Mouse (Mus musculus) intestine, embryonic 16.5 days (tissue): ENCODE results near the gene Fbxo40. TPM values are rescaled to one million over a fixed set of nuclear protein-coding genes. Genes with fewer than 3 reads are reported as not detected.
A peak's percentile ranks its signal among the peaks of the same experiment; 100 is the strongest.

ENCODE experiments used
- ATAC-seq: fragments of 200-750 bp; cut with Nextera tagmentation; 2 replicates; pipeline ENCODE4 v1.8.0; 2017; ENCODE audit warnings: moderate TSS enrichment, moderate library complexity
- H3K27ac ChIP-seq: fragments of 300-500 bp; sonication (generic); 2 replicates; pipeline ENCODE4 v1.5.1; 2014; ENCODE audit warnings: mild to moderate bottlenecking, low read length
- H3K27me3 ChIP-seq: fragments of 300-500 bp; sonication (generic); replicated peaks from 2 replicates; pipeline ENCODE4 v1.6.1; 2014; ENCODE audit warnings: low read length, control low read depth, mixed read lengths; ENCODE audit not compliant: control insufficient read depth, insufficient read depth
- H3K36me3 ChIP-seq: fragments of 300-500 bp; sonication (generic); 2 replicates; pipeline ENCODE4 v1.6.1; 2014; ENCODE audit warnings: low read length, control low read depth; ENCODE audit not compliant: control insufficient read depth, insufficient read depth
- H3K4me1 ChIP-seq: fragments of 300-500 bp; sonication (generic); 2 replicates; pipeline ENCODE4 v1.6.1; 2014; ENCODE audit warnings: low read length, control low read depth, mixed read lengths; ENCODE audit not compliant: control insufficient read depth, insufficient read depth
- H3K4me2 ChIP-seq: fragments of 300-500 bp; sonication (generic); 2 replicates; pipeline ENCODE4 v1.6.1; 2014; ENCODE audit warnings: low read depth, low read length, control low read depth
- H3K4me3 ChIP-seq: fragments of 300-500 bp; sonication (generic); 2 replicates; pipeline ENCODE4 v1.5.1; 2014; ENCODE audit warnings: mild to moderate bottlenecking, low read length
- H3K9ac ChIP-seq: fragments of 300-500 bp; sonication (generic); 2 replicates; pipeline ENCODE4 v1.6.1; 2014; ENCODE audit warnings: low read depth, low read length
- H3K9me3 ChIP-seq: fragments of 300-500 bp; sonication (generic); 2 replicates; pipeline ENCODE4 v1.6.1; 2016; ENCODE audit warnings: low read length, control low read depth; ENCODE audit not compliant: control insufficient read depth
- WGBS: fragments of 180-500 bp; shearing (Covaris S2); extraction: QIAGEN DNeasy Blood & Tissue Kit; methylation state at CpG from one replicate; pipeline ENCODE4 v1.1.7; 2014; 5-methylcytosine and 5-hydroxymethylcytosine counted together
- polyA plus RNA-seq: library from polyadenylated mRNA; unstranded; fragments of >200 nt; fragmentation: Nextera tagmentation; extraction: Ambion mirVana; gene quantifications from 2 replicates; pipeline ENCODE4 v1.2.1, GENCODE M21; 2015

The Fbxo40 gene
- polyA plus RNA-seq, 1 experiment from 2014 or later = not detected

GRCm38 (mm10) chr16:36914195-36914594 lies 76.1 kb downstream of the Fbxo40 start:
- no peak overlapping the region for H3K9ac ChIP-seq
- peak; percentile 38; the same call in 1 of the 2 replicates for ATAC-seq
- H3K4me1 ChIP-seq = no peaks in the 10 kb centered on the region
- no peak overlapping the region for H3K4me2 ChIP-seq
- H3K27me3 ChIP-seq = no peaks in the 10 kb centered on the region
- 0 out of 2 replicates have a peak, but pooled peaks cover 4% of the 10 kb centered on the region for H3K36me3 ChIP-seq
- H3K4me3 ChIP-seq = no peak overlapping the region
- WGBS = 56% methylated on average over 5 of the region's 5 CpGs
- H3K27ac ChIP-seq = no peak overlapping the region
- no peaks in the 10 kb centered on the region for H3K9me3 ChIP-seq

Other genes starting within 250 kb of the Fbxo40 start
- 8.5 and 12.0 TPM in 2 replicates for gene Slc15a2, start 205.5 kb downstream of the Fbxo40 start, polyA plus RNA-seq
- gene Iqcb1, start 162.1 kb downstream of the Fbxo40 start, polyA plus RNA-seq = 19.1 and 20.6 TPM in 2 replicates
- 1.5 and 1.9 TPM in 2 replicates for gene Eaf2, start 115.5 kb downstream of the Fbxo40 start, polyA plus RNA-seq
- 76.8 and 91.0 TPM in 2 replicates for gene Golgb1, start 115.3 kb downstream of the Fbxo40 start, polyA plus RNA-seq
- gene Hcls1, start 55.5 kb downstream of the Fbxo40 start, polyA plus RNA-seq = 18.2 and 20.6 TPM in 2 replicates
- gene Polq, start 21.3 kb upstream of the Fbxo40 start, polyA plus RNA-seq = 3.4 and 3.7 TPM in 2 replicates